Mouse (Mus musculus): Measurements from ENCODE around the gene Inpp5a. TPM values are rescaled to one million over a fixed set of nuclear protein-coding genes. Genes with fewer than 3 reads are reported as not detected.
"Not testable (repeated sequence)": the region's sequence is repeated elsewhere in the genome, so short reads cannot be mapped to it uniquely, and the experiment has no call there.

Gene Inpp5a
- polyA plus RNA-seq, 1 experiment from 2014 or later, result 46.2 TPM

DNA sequence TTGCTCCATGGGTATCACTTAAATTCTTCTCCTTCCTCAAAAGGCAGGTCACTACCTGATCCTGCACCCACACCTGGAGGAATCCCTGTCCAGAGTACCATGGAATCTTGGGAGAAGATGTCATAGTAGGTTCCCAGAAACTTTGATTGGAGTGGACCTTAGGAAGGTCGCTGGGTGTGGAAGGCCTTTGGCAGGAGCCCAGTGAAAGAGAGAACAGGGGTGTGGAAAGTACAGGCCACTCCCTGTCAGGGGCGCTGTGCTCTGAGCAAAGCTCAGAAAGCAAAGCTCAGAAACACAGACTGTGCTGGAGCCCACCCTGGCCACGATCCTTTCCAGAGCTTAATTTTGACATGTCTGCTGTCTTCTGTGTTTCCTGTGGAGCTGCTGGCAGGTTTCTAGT, 24.5 kb downstream of the Inpp5a start:
- no peaks in the 10 kb centered on the region for H3K27me3 ChIP-seq (ENCODE audit: control insufficient read depth, insufficient read depth, low read length)
- ATAC-seq (ENCODE audit: insufficient number of reproducible peaks, insufficient read depth, low FRiP score, low read depth), result no peak
- no peak overlapping the region for H3K4me2 ChIP-seq (replicated peaks; ENCODE audit: low read depth, low read length)
- 57% methylated on average over 3 of the region's 3 CpGs for WGBS
- peaks cover 38% of the 10 kb centered on the region for H3K4me1 ChIP-seq (ENCODE audit: control insufficient read depth, insufficient read depth, low read length)
- H3K36me3 ChIP-seq (ENCODE audit: control insufficient read depth, insufficient read depth, low read length), result no peaks in the 10 kb centered on the region
- H3K9ac ChIP-seq (replicated peaks; ENCODE audit: low read depth, low read length), result no peak overlapping the region
- H3K27ac ChIP-seq (ENCODE audit: low read length), result no peak overlapping the region
- no peak overlapping the region for H3K4me3 ChIP-seq (ENCODE audit: low read depth, low read length)
- H3K9me3 ChIP-seq (ENCODE audit: control insufficient read depth, low read depth, low read length), result no peaks in the 10 kb centered on the region

DNA sequence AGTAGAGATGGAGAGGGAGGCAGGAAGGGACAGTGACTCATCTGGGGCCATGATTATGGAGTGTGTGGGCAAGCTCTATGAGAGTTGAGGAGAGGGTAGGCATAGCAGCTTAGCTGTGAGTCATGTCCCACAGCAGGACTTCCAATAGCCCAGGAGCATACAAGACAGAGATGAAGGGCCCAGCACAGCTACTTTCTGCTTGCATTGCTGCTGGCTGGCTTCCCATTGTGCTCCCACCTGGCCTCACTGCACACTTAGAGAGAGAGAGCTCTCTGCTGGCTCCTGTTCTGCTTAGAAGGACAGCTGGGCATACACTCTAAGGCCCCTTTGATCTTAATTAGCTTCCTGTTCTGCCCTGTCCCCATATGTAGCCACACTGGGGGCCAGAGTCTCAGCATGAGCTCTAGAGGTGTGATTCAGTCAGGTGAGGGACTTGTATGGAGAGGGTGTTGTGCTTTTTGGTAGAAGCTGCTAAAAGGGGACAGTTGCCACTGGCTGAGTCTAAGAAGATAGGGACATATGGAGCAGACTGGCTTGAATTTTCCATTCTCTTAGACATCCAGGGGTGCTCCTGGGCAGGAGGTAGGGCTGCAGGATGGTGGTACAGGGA, 26.8 kb downstream of the Inpp5a start:
- Histone ChIP-seq H3K36me3 (ENCODE audit: control insufficient read depth, insufficient read depth, low read length) (no peaks in the 10 kb centered on the region), H3K9ac (replicated peaks; ENCODE audit: low read depth, low read length) (no peak overlapping the region), H3K27me3 (ENCODE audit: control insufficient read depth, insufficient read depth, low read length) (no peaks in the 10 kb centered on the region), H3K27ac (ENCODE audit: low read length) (no peak overlapping the region), H3K4me2 (replicated peaks; ENCODE audit: low read depth, low read length) (no peak overlapping the region), H3K4me1 (ENCODE audit: control insufficient read depth, insufficient read depth, low read length) (peaks cover 35% of the 10 kb centered on the region), H3K4me3 (ENCODE audit: low read depth, low read length) (no peak overlapping the region), H3K9me3 (ENCODE audit: control insufficient read depth, low read depth, low read length) (no peaks in the 10 kb centered on the region)
- no peak for ATAC-seq (ENCODE audit: insufficient number of reproducible peaks, insufficient read depth, low FRiP score, low read depth)

DNA sequence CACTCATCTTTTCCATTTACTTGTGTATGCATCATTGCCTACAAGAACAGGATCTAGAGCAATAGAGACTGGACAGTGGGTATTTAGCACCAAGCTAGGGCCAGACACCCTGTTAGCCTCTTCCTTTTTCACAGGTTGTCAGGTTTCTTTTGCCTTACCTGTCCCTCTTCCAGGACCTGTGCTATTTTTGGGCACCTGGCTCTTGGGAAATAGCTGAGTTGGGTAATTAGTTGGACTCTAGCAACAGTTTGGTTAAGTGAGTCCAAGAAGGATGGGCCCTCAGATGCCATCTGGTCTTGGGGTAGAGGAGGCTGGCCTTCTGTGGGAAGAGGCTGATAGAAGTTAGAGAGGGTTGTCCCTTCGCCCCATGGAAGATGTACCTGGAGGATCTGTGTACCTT, 29.5 kb downstream of the Inpp5a start:
- H3K27ac ChIP-seq (ENCODE audit: low read length), result no peak overlapping the region
- H3K36me3 ChIP-seq (ENCODE audit: control insufficient read depth, insufficient read depth, low read length), result no peaks in the 10 kb centered on the region; the same call in 1 of the 2 replicates
- WGBS, result 94% methylated on average over 1 of the region's 1 CpGs
- no peaks in the 10 kb centered on the region for H3K27me3 ChIP-seq (ENCODE audit: control insufficient read depth, insufficient read depth, low read length)
- H3K4me3 ChIP-seq (ENCODE audit: low read depth, low read length), result no peak overlapping the region
- ATAC-seq (ENCODE audit: insufficient number of reproducible peaks, insufficient read depth, low FRiP score, low read depth), result no peak
- peaks cover 14% of the 10 kb centered on the region for H3K4me1 ChIP-seq (ENCODE audit: control insufficient read depth, insufficient read depth, low read length)
- no peak overlapping the region for H3K4me2 ChIP-seq (replicated peaks; ENCODE audit: low read depth, low read length)
- no peaks in the 10 kb centered on the region for H3K9me3 ChIP-seq (ENCODE audit: control insufficient read depth, low read depth, low read length)
- no peak overlapping the region for H3K9ac ChIP-seq (replicated peaks; ENCODE audit: low read depth, low read length)

DNA sequence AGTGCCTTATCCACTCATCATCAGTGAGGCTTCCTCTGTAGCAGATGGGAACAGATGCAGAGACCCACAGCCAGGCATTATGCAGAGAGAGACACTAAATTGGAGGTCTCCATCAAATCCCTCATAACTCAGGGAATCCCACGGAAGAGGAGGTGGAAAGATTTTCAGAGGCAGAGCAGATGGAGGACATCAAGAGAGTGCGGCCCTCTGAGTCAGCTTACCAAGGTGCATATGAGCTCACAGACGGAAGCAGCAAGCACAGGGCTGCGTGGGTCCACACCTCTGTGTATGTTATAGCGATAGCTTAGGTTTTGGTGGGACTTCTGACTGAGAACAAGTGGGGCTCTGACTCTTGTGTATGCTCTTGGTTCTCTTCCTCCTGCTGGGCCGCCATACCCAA, 33.9 kb downstream of the Inpp5a start:
- no peak overlapping the region for H3K4me3 ChIP-seq (ENCODE audit: low read depth, low read length)
- ATAC-seq (ENCODE audit: insufficient number of reproducible peaks, insufficient read depth, low FRiP score, low read depth), result no peak
- no peak overlapping the region for H3K9ac ChIP-seq (replicated peaks; ENCODE audit: low read depth, low read length)
- H3K4me2 ChIP-seq (replicated peaks; ENCODE audit: low read depth, low read length), result no peak overlapping the region
- WGBS, result 79% methylated on average over 6 of the region's 6 CpGs
- H3K27ac ChIP-seq (ENCODE audit: low read length), result no peak overlapping the region
- no peaks in the 10 kb centered on the region for H3K27me3 ChIP-seq (ENCODE audit: control insufficient read depth, insufficient read depth, low read length)
- no peaks in the 10 kb centered on the region for H3K9me3 ChIP-seq (ENCODE audit: control insufficient read depth, low read depth, low read length)
- H3K36me3 ChIP-seq (ENCODE audit: control insufficient read depth, insufficient read depth, low read length), result no peaks in the 10 kb centered on the region; the same call in 1 of the 2 replicates
- no peaks in the 10 kb centered on the region for H3K4me1 ChIP-seq (ENCODE audit: control insufficient read depth, insufficient read depth, low read length)

DNA sequence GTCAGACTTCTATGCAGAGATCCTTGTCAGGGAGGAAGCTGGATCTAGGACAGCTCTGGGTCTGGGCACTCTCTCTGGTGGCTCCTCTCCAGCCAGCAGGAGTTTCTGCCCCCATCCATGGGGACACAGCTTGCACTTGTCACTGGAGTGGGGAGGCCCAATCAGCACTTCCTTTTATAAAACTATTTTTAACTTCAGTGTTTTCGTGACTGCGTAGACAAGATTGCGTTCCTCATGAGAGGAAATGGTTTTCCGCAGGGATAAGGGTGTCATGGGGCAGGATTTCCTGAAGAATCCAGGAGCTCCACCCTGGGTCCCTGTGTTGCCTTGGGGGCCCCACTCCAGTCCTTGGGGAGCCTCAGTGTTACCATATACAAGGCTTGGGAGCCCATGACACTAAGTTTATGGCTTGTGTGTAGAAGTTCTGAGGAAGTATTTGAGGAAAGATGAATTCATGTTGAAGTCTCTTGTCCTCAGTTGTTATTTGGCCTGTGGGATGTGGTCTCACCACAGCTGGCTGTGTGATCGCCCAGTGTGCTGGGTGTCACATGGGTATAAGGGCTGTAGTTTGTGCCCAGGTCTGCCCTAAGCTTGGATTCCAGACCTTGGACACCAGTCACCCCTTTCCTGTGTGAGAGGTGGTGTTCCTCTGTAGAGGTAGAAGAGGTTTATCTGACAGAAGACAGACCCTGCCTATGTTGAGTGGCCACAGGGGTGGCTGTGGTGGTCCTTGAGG, 45.4 kb downstream of the Inpp5a start:
- WGBS, result 66% methylated on average over 5 of the region's 5 CpGs
- no peaks in the 10 kb centered on the region for H3K27me3 ChIP-seq (ENCODE audit: control insufficient read depth, insufficient read depth, low read length)
- H3K36me3 ChIP-seq (ENCODE audit: control insufficient read depth, insufficient read depth, low read length), result no peaks in the 10 kb centered on the region
- H3K4me1 ChIP-seq (ENCODE audit: control insufficient read depth, insufficient read depth, low read length), result peaks cover 13% of the 10 kb centered on the region; the same call in 1 of the 2 replicates
- H3K9me3 ChIP-seq (ENCODE audit: control insufficient read depth, low read depth, low read length), result no peaks in the 10 kb centered on the region
- H3K9ac ChIP-seq (replicated peaks; ENCODE audit: low read depth, low read length), result no peak overlapping the region
- no peak overlapping the region for H3K4me3 ChIP-seq (ENCODE audit: low read depth, low read length)
- ATAC-seq (ENCODE audit: insufficient number of reproducible peaks, insufficient read depth, low FRiP score, low read depth), result no peak
- no peak overlapping the region for H3K4me2 ChIP-seq (replicated peaks; ENCODE audit: low read depth, low read length)
- no peak overlapping the region for H3K27ac ChIP-seq (ENCODE audit: low read length)

DNA sequence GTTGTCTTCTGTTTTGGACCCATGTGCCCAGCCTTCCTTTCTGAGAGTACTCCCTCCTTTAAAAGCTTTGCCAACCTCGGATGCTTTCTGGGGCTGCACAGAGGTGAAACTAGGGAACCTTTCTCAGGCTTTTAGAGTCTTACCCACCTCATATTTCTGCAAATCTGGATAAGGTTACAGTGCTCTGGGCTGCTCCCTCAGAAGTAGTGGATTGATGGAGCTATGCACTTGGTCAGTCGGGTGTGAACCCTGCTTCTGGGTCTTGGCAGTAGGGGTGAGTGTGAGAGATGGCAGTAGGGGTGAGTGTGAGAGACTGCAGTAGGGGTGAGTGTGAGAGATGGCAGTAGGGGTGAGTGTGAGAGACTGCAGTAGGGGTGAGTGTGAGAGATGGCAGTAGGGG, 46.0 kb downstream of the Inpp5a start:
- peaks cover 14% of the 10 kb centered on the region; the same call in 1 of the 2 replicates for H3K4me1 ChIP-seq (ENCODE audit: control insufficient read depth, insufficient read depth, low read length)
- not testable (repeated sequence) for H3K4me2 ChIP-seq (replicated peaks; ENCODE audit: low read depth, low read length)
- WGBS, result 91% methylated on average over 2 of the region's 2 CpGs

DNA sequence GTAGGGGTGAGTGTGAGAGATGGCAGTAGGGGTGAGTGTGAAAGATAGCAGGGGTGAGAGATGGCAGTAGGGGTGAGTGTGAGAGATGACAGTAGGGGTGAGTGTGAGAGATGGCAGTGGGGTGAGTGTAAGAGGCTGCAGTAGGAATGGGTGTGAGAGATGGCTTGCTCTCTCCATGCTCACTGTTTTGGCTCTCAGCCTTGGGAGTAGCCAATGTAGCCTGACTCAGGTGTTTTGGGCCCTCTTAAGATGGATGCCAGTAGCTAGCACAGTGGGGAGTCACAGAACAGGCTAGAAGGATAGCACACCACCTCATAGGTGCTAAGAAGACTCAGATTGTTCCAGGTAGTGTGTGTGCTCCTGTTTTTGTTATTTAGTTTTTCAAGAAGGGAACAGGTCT, 46.8 kb downstream of the Inpp5a start:
- H3K9ac ChIP-seq (replicated peaks; ENCODE audit: low read depth, low read length), result no peak overlapping the region
- H3K27ac ChIP-seq (ENCODE audit: low read length), result no peak overlapping the region
- no peak for ATAC-seq (ENCODE audit: insufficient number of reproducible peaks, insufficient read depth, low FRiP score, low read depth)
- no peaks in the 10 kb centered on the region for H3K36me3 ChIP-seq (ENCODE audit: control insufficient read depth, insufficient read depth, low read length)
- H3K4me1 ChIP-seq (ENCODE audit: control insufficient read depth, insufficient read depth, low read length), result peaks cover 17% of the 10 kb centered on the region
- H3K27me3 ChIP-seq (ENCODE audit: control insufficient read depth, insufficient read depth, low read length), result no peaks in the 10 kb centered on the region
- no peaks in the 10 kb centered on the region for H3K9me3 ChIP-seq (ENCODE audit: control insufficient read depth, low read depth, low read length)
- no peak overlapping the region for H3K4me2 ChIP-seq (replicated peaks; ENCODE audit: low read depth, low read length)
- H3K4me3 ChIP-seq (ENCODE audit: low read depth, low read length), result no peak overlapping the region

More for the DNA sequence above, 46.0 kb downstream of the Inpp5a start:
- not testable (repeated sequence) for ATAC-seq (ENCODE audit: insufficient number of reproducible peaks, insufficient read depth, low FRiP score, low read depth); H3K36me3 ChIP-seq (ENCODE audit: control insufficient read depth, insufficient read depth, low read length); H3K27me3 ChIP-seq (ENCODE audit: control insufficient read depth, insufficient read depth, low read length); H3K9me3 ChIP-seq (ENCODE audit: control insufficient read depth, low read depth, low read length); H3K4me3 ChIP-seq (ENCODE audit: low read depth, low read length); H3K27ac ChIP-seq (ENCODE audit: low read length); H3K9ac ChIP-seq (replicated peaks; ENCODE audit: low read depth, low read length)

DNA sequence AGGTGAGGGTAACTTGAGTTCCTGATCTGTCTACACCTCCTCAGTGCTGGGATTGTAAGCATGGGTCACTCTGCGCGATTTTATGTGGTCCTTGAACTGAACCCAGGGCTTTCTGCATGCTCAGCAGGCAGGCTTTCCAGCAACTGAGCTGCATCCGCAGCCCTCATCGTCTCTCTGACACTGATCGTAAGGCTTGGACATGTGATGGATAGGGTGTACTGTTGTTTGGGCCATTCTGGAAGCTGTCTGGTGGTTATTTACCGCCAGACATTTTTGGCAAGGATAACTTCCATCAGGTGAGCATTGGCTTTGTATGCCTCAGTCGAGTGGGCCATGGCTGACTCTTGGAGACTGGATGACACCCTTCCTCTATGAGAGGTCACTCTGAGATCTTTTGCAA, 48.0 kb downstream of the Inpp5a start:
- no peak overlapping the region for H3K4me2 ChIP-seq (replicated peaks; ENCODE audit: low read depth, low read length)
- H3K27ac ChIP-seq (ENCODE audit: low read length), result no peak overlapping the region
- no peak for ATAC-seq (ENCODE audit: insufficient number of reproducible peaks, insufficient read depth, low FRiP score, low read depth)
- no peaks in the 10 kb centered on the region for H3K27me3 ChIP-seq (ENCODE audit: control insufficient read depth, insufficient read depth, low read length)
- H3K4me1 ChIP-seq (ENCODE audit: control insufficient read depth, insufficient read depth, low read length), result peaks cover 28% of the 10 kb centered on the region
- 75% methylated on average over 7 of the region's 7 CpGs for WGBS
- H3K9me3 ChIP-seq (ENCODE audit: control insufficient read depth, low read depth, low read length), result no peaks in the 10 kb centered on the region
- no peak overlapping the region for H3K4me3 ChIP-seq (ENCODE audit: low read depth, low read length)
- no peaks in the 10 kb centered on the region for H3K36me3 ChIP-seq (ENCODE audit: control insufficient read depth, insufficient read depth, low read length)
- no peak overlapping the region for H3K9ac ChIP-seq (replicated peaks; ENCODE audit: low read depth, low read length)

DNA sequence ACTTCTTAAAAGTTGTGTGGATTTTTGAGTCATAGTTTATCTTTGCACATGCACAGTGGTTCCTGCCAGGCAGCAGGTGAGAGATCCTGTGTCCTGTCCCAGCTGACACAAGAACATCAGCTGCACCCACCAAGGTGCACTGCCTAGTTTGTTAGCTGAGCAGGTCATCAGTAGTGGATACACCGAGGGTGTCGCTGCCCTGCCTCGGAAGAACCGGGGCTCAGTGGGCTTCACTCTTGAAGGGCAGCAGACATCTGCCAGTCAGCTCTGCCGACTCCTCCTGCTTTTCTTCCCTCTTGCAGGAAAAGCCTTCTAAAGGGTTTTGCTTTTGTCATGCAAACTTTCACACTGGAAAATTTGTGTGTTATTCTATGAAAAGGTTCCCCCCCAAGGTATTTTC, 48.6 kb downstream of the Inpp5a start:
- Histone ChIP-seq H3K36me3 (ENCODE audit: control insufficient read depth, insufficient read depth, low read length) (no peaks in the 10 kb centered on the region), H3K4me1 (ENCODE audit: control insufficient read depth, insufficient read depth, low read length) (peaks cover 28% of the 10 kb centered on the region), H3K27me3 (ENCODE audit: control insufficient read depth, insufficient read depth, low read length) (no peaks in the 10 kb centered on the region), H3K9me3 (ENCODE audit: control insufficient read depth, low read depth, low read length) (no peaks in the 10 kb centered on the region), H3K9ac (replicated peaks; ENCODE audit: low read depth, low read length) (no peak overlapping the region), H3K4me3 (ENCODE audit: low read depth, low read length) (no peak overlapping the region), H3K27ac (ENCODE audit: low read length) (no peak overlapping the region), H3K4me2 (replicated peaks; ENCODE audit: low read depth, low read length) (no peak overlapping the region)
- WGBS, result 74% methylated on average over 5 of the region's 5 CpGs
- ATAC-seq (ENCODE audit: insufficient number of reproducible peaks, insufficient read depth, low FRiP score, low read depth), result no peak

All from stomach, embryonic 14.5 days (tissue).